Mouse (Mus musculus): Measurements from ENCODE around the gene Zgpat. TPM values are rescaled to one million over a fixed set of nuclear protein-coding genes. Genes with fewer than 3 reads are reported as not detected.
A peak's percentile ranks its signal among the peaks of the same experiment; 100 is the strongest.

The Zgpat gene
- polyA plus RNA-seq, 1 experiment from 2014 or later = 74.4 TPM

DNA sequence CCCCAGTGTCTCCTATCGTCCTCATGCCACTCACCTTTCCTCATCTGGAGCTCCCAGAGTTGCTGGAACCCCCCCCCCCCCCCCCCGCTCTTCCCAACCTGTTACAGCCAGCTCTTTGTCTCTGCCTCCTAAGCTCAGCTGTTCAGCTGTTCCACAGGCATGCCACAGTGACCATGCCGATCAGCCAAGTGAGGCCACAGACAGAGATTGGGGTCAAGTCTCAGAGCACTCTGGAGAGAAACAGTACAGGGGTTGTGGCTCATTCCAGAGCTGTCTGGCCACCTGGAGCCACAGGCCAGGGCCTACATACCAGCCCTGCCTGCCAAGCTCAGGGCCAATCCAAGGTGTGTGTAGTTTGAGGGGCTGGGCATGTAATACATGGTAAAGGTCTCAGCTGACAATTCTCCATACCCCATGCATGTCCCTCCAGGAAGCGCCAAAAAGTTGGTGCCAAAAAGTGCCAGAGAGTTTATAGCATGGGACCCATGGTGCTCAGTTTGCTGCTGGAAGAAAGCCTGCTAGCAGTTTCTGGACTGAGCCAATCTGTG lies 22.0 kb downstream of the Zgpat start:
- Histone ChIP-seq H3K4me2 (replicated peaks) (no peak overlapping the region), H3K4me1 (no peaks in the 10 kb centered on the region), H3K4me3 (no peak overlapping the region), H3K36me3 (peaks cover 72% of the 10 kb centered on the region), H3K9ac (no peak overlapping the region), H3K27ac (no peak overlapping the region), H3K27me3 (replicated peaks) (no peaks in the 10 kb centered on the region), H3K9me3 (no peaks in the 10 kb centered on the region)
- no peak for ATAC-seq (ENCODE audit: low FRiP score, low read depth)
- WGBS = 86% methylated on average over 4 of the region's 4 CpGs

DNA sequence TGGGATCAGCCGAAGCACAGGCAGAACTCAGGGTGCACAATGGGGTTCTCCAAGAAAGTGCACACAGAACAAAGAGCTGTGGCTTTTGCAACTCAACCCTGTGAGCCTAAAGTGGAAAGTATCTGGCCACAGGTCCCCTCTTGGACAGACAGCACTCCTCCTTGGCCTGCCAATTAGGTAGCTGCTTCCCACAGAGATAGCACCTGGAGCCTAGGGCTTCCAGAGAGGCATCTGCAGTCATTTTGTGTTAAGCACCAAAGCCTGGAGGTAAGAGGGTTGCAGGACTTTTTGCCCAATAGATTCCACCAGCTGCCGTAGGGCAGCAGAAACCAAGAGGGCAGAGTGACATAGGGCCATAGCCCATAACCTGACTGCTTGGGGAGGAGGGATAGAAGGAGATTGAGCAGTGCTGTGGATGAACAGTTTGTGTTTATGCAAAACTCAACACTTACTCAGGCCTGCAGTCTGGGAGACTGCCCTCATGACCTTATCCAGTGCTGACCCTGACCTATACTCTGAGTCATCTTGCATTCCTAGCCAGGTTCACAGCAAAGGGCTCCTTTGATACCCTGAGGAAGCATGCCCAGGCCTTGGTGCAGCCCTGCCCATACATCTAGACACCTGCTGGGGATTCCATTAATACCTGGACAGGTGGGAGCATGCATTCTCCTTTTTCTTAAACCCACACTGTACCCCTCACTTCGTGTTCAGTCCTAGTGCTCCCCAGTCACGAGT lies 25.6 kb downstream of the Zgpat start:
- Histone ChIP-seq H3K4me1 (no peaks in the 10 kb centered on the region), H3K4me2 (replicated peaks) (no peak overlapping the region), H3K4me3 (no peak overlapping the region), H3K36me3 (peaks cover 49% of the 10 kb centered on the region), H3K9ac (no peak overlapping the region), H3K27me3 (replicated peaks) (no peaks in the 10 kb centered on the region), H3K9me3 (no peaks in the 10 kb centered on the region), H3K27ac (no peak overlapping the region)
- 82% methylated on average over 4 of the region's 4 CpGs for WGBS
- ATAC-seq (ENCODE audit: low FRiP score, low read depth) = no peak

DNA sequence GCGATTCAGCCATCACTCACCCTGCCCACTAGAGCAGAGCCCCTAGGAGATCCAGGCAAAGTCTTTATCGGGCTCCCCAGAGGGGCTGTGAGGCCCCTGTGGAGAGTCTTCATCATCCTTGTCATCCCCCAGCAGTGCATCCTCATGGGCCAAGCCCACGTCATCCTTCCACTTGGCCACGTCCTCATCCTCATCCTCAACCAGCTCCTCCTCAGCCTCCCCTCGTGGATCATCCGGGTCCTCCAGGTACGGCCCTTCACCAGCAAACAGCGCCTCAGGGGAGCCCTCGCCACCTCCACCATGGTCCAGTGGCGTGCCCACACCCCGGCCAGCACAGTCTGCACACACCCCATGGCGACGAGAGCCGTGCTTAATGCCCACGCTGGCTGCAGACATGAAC lies 26.3 kb downstream of the Zgpat start:
- WGBS = 90% methylated on average over 15 of the region's 15 CpGs
- peaks cover 47% of the 10 kb centered on the region for H3K36me3 ChIP-seq
- no peaks in the 10 kb centered on the region for H3K4me1 ChIP-seq
- no peaks in the 10 kb centered on the region for H3K9me3 ChIP-seq
- ATAC-seq (ENCODE audit: low FRiP score, low read depth) = no peak
- no peak overlapping the region for H3K27ac ChIP-seq
- H3K4me2 ChIP-seq (replicated peaks) = no peak overlapping the region
- no peaks in the 10 kb centered on the region for H3K27me3 ChIP-seq (replicated peaks)
- H3K9ac ChIP-seq = 0 out of 2 replicates have a peak overlapping the region, but pooled peaks have one; percentile 13
- H3K4me3 ChIP-seq = no peak overlapping the region

DNA sequence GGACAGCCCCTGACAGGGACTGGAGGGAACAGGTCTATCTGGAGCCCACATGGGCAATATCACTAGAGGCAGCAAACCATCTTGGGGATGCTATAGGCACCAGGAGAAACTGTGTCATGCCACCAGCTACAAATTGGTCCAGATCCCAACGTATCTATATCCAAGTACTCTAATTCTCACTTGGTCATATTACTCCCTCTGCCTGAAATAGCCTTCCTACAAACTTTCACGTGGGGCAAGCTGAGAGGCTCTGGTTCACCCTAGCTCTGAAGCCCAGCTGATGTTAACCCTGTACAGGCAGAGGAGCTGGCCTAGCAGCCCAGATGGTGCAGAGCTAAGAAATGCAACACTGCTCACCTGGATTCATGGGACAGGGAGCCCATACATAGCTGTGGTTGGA lies 26.8 kb downstream of the Zgpat start:
- Histone ChIP-seq H3K4me3 (no peak overlapping the region), H3K9ac (no peak overlapping the region), H3K36me3 (peaks cover 42% of the 10 kb centered on the region), H3K4me2 (replicated peaks) (no peak overlapping the region), H3K4me1 (no peaks in the 10 kb centered on the region), H3K9me3 (no peaks in the 10 kb centered on the region), H3K27me3 (replicated peaks) (no peaks in the 10 kb centered on the region), H3K27ac (no peak overlapping the region)
- no peak for ATAC-seq (ENCODE audit: low FRiP score, low read depth)
- WGBS = 76% methylated on average over 2 of the region's 2 CpGs

DNA sequence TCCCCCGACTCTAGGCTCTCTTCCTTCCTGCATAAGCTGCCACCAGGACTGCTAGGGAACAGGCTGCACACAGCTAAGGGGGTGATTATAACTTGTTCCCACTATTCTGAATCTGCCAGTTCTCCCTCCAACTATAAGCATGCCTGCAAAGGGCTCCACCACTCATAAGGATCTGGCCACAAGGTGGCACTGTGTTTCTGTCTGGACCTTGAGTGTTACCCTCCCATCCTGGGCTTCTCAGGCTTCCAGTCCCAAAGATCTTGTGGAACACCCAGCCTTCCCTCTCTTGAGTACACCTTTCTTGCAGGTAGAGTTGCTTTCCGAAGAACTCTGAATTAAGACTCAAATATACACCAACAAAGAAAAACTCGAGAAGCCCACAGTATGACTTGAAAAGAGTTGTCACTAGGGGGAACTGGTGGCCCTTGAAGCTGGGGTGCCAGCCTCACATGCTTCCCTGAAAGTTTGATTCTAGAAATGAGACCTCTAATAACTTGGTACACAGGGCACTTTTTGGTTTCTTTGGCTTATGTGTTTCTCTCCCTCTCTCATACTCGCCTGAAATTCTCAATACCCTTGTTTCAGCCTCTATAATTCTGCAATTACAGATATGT lies 28.0 kb downstream of the Zgpat start:
- Histone ChIP-seq H3K36me3 (peaks cover 35% of the 10 kb centered on the region), H3K27me3 (replicated peaks) (no peaks in the 10 kb centered on the region), H3K9ac (no peak overlapping the region), H3K9me3 (no peaks in the 10 kb centered on the region), H3K27ac (no peak overlapping the region), H3K4me3 (no peak overlapping the region), H3K4me2 (replicated peaks) (no peak overlapping the region), H3K4me1 (no peaks in the 10 kb centered on the region)
- 43% methylated on average over 4 of the region's 4 CpGs for WGBS
- no peak for ATAC-seq (ENCODE audit: low FRiP score, low read depth)

DNA sequence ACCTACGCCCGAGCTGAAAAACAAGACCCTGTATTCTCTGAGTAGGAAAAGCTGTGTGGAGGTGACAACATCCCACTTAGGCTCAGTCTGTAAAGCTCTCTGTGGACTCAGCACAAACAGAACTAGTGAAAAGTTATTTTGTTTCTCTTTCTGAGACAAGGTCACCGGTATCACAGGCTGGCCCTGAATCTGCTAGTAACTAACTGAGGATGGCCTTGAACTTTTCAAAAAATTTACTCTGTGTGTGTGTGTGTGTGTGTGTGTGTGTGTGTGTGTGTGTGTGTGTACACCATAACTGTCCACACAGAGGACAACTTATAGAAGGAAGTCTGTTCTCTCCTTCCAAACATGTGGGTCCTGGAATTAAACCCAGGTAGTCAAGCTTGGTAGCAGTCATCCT lies 29.4 kb downstream of the Zgpat start:
- H3K27ac ChIP-seq = no peak overlapping the region
- H3K36me3 ChIP-seq = peaks cover 35% of the 10 kb centered on the region
- no peaks in the 10 kb centered on the region for H3K27me3 ChIP-seq (replicated peaks)
- 94% methylated on average over 3 of the region's 3 CpGs for WGBS
- no peaks in the 10 kb centered on the region for H3K4me1 ChIP-seq
- no peak overlapping the region for H3K4me3 ChIP-seq
- no peak overlapping the region for H3K9ac ChIP-seq
- ATAC-seq (ENCODE audit: low FRiP score, low read depth) = no peak
- H3K4me2 ChIP-seq (replicated peaks) = no peak overlapping the region
- no peaks in the 10 kb centered on the region for H3K9me3 ChIP-seq

DNA sequence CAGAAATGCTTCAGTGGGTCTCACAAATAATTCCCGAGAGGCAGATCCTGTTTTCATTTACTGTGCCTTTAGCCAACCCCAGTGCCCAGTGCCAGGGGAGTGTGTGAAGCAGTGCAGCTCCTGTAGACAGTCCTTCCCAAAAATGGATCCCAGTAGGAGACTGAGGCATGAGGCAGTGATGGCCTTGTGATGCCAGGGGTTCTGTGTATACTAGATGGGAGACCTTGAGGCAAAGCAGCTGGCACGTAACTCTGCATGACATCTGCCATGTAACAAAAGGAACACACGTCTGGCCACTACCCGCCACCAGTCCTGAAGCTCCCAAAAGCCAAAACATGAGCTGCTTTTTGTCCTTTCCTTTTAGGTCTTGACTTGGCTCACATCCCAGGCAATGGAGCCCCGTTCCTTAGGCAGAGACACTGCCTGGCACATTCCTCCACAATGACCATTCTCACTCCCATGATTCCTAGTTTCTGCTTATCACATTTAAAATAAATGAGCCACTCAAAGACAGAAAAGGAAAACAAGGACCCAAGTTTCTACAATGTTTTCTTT lies 32.6 kb downstream of the Zgpat start:
- no peak overlapping the region for H3K27ac ChIP-seq
- no peak overlapping the region for H3K4me3 ChIP-seq
- ATAC-seq (ENCODE audit: low FRiP score, low read depth) = no peak
- peaks cover 11% of the 10 kb centered on the region; the same call in 1 of the 2 replicates for H3K36me3 ChIP-seq
- H3K9ac ChIP-seq = no peak overlapping the region
- no peaks in the 10 kb centered on the region for H3K9me3 ChIP-seq
- WGBS = 79% methylated on average over 5 of the region's 5 CpGs
- no peaks in the 10 kb centered on the region for H3K4me1 ChIP-seq
- no peaks in the 10 kb centered on the region for H3K27me3 ChIP-seq (replicated peaks)
- H3K4me2 ChIP-seq (replicated peaks) = no peak overlapping the region

DNA sequence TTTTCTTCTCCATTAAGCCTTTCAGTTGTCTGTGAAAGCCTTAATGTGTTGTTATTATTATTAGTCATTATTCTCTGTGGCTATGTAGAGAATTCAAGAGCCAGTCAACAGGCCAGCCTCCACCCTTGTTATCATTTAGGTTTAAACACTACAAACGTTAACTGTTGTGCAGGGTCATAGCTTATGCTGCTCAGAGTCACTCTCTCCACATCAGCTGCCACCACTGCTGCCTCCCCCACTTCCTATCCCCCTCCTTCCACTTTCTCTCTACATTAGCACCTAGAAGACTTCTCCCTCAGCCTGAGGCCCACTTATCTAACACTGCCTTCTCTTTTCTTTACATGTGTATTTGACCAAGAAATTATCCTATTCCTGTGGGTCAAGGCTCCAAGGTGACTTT lies 36.8 kb downstream of the Zgpat start:
- no peak for ATAC-seq (ENCODE audit: low FRiP score, low read depth)
- H3K9me3 ChIP-seq = no peaks in the 10 kb centered on the region
- no peaks in the 10 kb centered on the region for H3K36me3 ChIP-seq
- WGBS = 30% methylated on average over 1 of the region's 1 CpGs
- no peak overlapping the region for H3K4me2 ChIP-seq (replicated peaks)
- no peaks in the 10 kb centered on the region for H3K27me3 ChIP-seq (replicated peaks)
- no peaks in the 10 kb centered on the region for H3K4me1 ChIP-seq
- H3K9ac ChIP-seq = no peak overlapping the region
- H3K27ac ChIP-seq = no peak overlapping the region
- no peak overlapping the region for H3K4me3 ChIP-seq

DNA sequence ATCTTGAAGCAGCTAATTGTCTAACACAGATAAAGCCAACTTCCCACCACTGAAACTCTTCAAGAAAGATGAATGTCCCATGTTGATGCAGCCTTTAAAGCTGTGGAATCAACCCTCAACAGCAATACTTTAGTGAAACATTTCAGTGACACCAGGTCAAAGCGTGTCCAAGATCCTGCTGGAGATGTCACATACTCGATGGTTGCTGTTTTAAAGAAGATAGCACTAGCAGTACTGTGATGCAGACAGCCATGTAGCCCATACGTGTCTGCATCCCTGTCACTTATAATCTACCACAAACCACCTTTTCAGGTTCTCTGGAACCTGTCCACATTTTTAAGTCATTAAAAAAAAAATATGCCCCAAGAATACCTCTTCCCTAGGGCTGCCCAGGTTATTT lies 39.0 kb downstream of the Zgpat start:
- 94% methylated on average over 3 of the region's 3 CpGs for WGBS
- H3K4me1 ChIP-seq = no peaks in the 10 kb centered on the region
- no peak overlapping the region for H3K4me2 ChIP-seq (replicated peaks)
- H3K36me3 ChIP-seq = no peaks in the 10 kb centered on the region
- no peaks in the 10 kb centered on the region for H3K9me3 ChIP-seq
- ATAC-seq (ENCODE audit: low FRiP score, low read depth) = no peak
- H3K4me3 ChIP-seq = no peak overlapping the region
- H3K27ac ChIP-seq = no peak overlapping the region
- no peak overlapping the region for H3K9ac ChIP-seq
- H3K27me3 ChIP-seq (replicated peaks) = no peaks in the 10 kb centered on the region

DNA sequence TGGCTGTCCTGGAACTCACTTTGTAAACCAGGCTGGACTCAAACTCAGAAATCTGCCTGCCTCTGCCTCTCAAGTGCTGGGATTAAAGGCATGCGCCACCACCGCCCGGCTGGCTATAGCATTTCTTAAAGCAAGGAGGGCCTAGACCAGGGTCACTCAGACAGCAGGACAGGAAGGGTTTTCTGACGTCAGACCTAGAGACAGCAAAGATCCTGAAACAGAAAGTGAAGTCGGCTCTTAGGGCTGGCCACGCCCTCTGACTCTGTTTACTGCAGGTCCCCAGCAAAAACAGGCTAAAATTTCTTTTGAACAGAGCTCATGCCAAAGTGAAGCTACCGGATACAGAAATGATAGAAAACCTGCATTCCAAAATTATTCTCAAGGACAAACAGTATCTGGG lies 44.9 kb downstream of the Zgpat start:
- no peak for ATAC-seq (ENCODE audit: low FRiP score, low read depth)
- H3K36me3 ChIP-seq = no peaks in the 10 kb centered on the region
- no peak overlapping the region for H3K4me3 ChIP-seq
- H3K9me3 ChIP-seq = no peaks in the 10 kb centered on the region
- H3K27ac ChIP-seq = no peak overlapping the region
- H3K9ac ChIP-seq = no peak overlapping the region
- H3K27me3 ChIP-seq (replicated peaks) = no peaks in the 10 kb centered on the region
- no peak overlapping the region for H3K4me2 ChIP-seq (replicated peaks)
- no peaks in the 10 kb centered on the region for H3K4me1 ChIP-seq
- WGBS = 85% methylated on average over 7 of the region's 7 CpGs

DNA sequence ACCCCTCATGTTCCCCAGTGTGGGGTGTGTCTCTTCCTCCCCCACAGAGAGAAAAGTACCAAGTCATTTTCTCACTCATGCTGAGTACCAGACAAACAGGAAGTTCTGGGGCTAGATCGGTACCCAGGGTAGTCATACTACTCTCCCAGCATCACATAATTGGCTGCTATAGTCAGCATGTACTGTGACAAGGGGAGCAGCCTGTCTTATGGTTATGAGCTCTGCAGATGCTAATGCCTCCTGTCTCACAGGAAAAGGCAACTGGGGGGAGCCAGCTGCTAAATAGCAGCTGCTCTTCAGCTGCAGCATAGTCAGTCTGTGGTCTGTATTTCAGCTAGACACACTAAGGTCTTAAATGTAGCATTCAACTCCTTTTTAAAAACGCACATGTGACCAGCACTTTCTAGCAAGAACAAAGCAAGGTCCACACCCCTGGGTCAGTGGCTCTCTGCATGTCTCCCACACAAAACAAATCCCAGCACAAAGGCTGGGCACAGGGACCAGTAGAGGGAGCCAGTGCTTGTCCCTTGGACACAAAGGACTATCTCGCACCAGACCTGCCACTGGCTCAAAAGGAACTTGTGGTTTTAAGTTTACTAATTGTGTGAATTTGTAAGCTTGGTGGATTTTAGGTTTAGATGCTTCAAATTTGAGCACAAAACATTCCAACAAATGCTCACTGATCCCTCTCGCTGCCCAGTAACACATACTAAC lies 46.2 kb downstream of the Zgpat start:
- Histone ChIP-seq H3K36me3 (no peaks in the 10 kb centered on the region), H3K4me2 (replicated peaks) (no peak overlapping the region), H3K4me1 (no peaks in the 10 kb centered on the region), H3K9me3 (no peaks in the 10 kb centered on the region), H3K27me3 (replicated peaks) (no peaks in the 10 kb centered on the region), H3K27ac (peak overlapping the region; percentile 3; the same call in 1 of the 2 replicates), H3K4me3 (no peak overlapping the region), H3K9ac (no peak overlapping the region)
- ATAC-seq (ENCODE audit: low FRiP score, low read depth) = peak; percentile 74
- WGBS = 53% methylated on average over 4 of the region's 4 CpGs

DNA sequence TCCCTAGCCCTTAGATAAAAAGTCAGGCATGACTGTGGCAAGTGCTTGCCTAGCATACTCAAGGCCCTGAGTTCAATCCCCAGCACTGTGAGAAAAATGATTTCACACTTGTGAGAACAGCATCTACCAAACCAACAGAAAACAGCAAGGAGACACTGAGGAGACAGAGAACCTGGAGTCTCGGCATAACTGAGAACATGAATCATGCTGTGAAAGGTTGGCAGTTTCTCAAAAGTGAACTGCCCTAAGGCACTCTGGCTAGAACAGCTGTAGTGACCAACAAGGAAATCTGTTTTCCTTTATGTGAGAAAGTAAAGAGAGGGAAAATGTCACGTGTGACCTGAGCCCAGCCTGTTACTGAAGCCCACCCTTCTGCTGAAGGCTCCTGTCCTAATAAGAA lies 48.4 kb downstream of the Zgpat start:
- no peak overlapping the region for H3K4me2 ChIP-seq (replicated peaks)
- no peak for ATAC-seq (ENCODE audit: low FRiP score, low read depth)
- 51% methylated on average over 2 of the region's 2 CpGs for WGBS

More for the DNA sequence above, 48.4 kb downstream of the Zgpat start:
- no peaks in the 10 kb centered on the region for H3K4me1 ChIP-seq
- H3K9me3 ChIP-seq = no peaks in the 10 kb centered on the region
- no peak overlapping the region for H3K9ac ChIP-seq
- H3K27ac ChIP-seq = no peak overlapping the region
- H3K36me3 ChIP-seq = no peaks in the 10 kb centered on the region
- no peak overlapping the region for H3K4me3 ChIP-seq
- no peaks in the 10 kb centered on the region for H3K27me3 ChIP-seq (replicated peaks)
